Mouse (Mus musculus) liver (tissue): ENCODE data around the gene Glrx5.

ENCODE experiments used
- DNase-seq: peaks from one replicate; pipeline ENCODE4 v3.0.0-alpha.2; 2020; ENCODE audit warnings: mixed read lengths

Gene Glrx5

GRCm38 (mm10) chr12:105032147-105032831 is at the start of gene Glrx5:
TSS of gene Glrx5 (plus strand) at chr12:105032688.
- DNase-seq = peak; percentile 99

GRCm38 (mm10) chr12:104983476-104983875 is 49.0 kb upstream of the Glrx5 start:
- DNase-seq = no peak

GRCm38 (mm10) chr12:104985088-104985487 is 47.4 kb upstream of the Glrx5 start:
- DNase-seq = peak; percentile 54

GRCm38 (mm10) chr12:104986001-104986400 is 46.5 kb upstream of the Glrx5 start:
- no peak for DNase-seq

- DNase-seq = no peak
Observed at GRCm38 (mm10) chr12:104986781-104987180, 45.7 kb upstream of the Glrx5 start.

GRCm38 (mm10) chr12:104987936-104988335 is 44.6 kb upstream of the Glrx5 start:
- no peak for DNase-seq

GRCm38 (mm10) chr12:104990741-104991454 is 41.6 kb upstream of the Glrx5 start:
- no peak for DNase-seq

- no peak for DNase-seq
Observed at GRCm38 (mm10) chr12:104992123-104992741, 40.3 kb upstream of the Glrx5 start.

- no peak for DNase-seq
Observed at GRCm38 (mm10) chr12:104992838-104993237, 39.6 kb upstream of the Glrx5 start.

GRCm38 (mm10) chr12:104995259-104995876 is 37.1 kb upstream of the Glrx5 start:
- DNase-seq = no peak

GRCm38 (mm10) chr12:104996012-104996728 is 36.3 kb upstream of the Glrx5 start:
- peak; percentile 73 for DNase-seq

- no peak for DNase-seq
Observed at GRCm38 (mm10) chr12:104997159-104997558, 35.3 kb upstream of the Glrx5 start.

- peak; percentile 73 for DNase-seq
Observed at GRCm38 (mm10) chr12:104997641-104998293, 34.7 kb upstream of the Glrx5 start.

GRCm38 (mm10) chr12:104998541-104998940 is 33.9 kb upstream of the Glrx5 start:
- DNase-seq = no peak

- no peak for DNase-seq
Observed at GRCm38 (mm10) chr12:104999171-104999570, 33.3 kb upstream of the Glrx5 start.

GRCm38 (mm10) chr12:105000487-105001283 is 31.8 kb upstream of the Glrx5 start:
- no peak for DNase-seq

- no peak for DNase-seq
Observed at GRCm38 (mm10) chr12:105001317-105001716, 31.2 kb upstream of the Glrx5 start.

- no peak for DNase-seq
Observed at GRCm38 (mm10) chr12:105002340-105003132, 30.0 kb upstream of the Glrx5 start.

- DNase-seq = no peak
Observed at GRCm38 (mm10) chr12:105003158-105003557, 29.3 kb upstream of the Glrx5 start.

GRCm38 (mm10) chr12:105003715-105004114 is 28.8 kb upstream of the Glrx5 start:
- DNase-seq = no peak
